Mouse (Mus musculus) adrenal gland, adult 18-20 months (tissue): Measurements from ENCODE around the gene Gm10401. TPM values are rescaled to one million over a fixed set of nuclear protein-coding genes. Genes with fewer than 3 reads are reported as not detected.

Experiments used
- total RNA-seq, 2 experiments: library from RNA; stranded (reverse); gene quantifications; 1 replicate in 1 of 2; 2 replicates in 1 of 2; pipeline ENCODE4 v1.2.3; 2021

Gm10401 gene
- total RNA-seq, 2 experiments from 2014 or later = not detected

Other genes with a start within 250 kb of the Gm10401 start
- gene 4930519G04Rik, start 244.6 kb downstream of the Gm10401 start, total RNA-seq = not detected
- gene Gm9936, start 239.6 kb downstream of the Gm10401 start, total RNA-seq = not detected
- gene Oasl2, start 201.4 kb downstream of the Gm10401 start, total RNA-seq = 10 to 100 TPM in 1 of 2 experiments, 1 to 10 TPM in 1; 9.9 to 10.4 TPM
- gene Oasl1, start 175.1 kb downstream of the Gm10401 start, total RNA-seq = 1 to 10 TPM in 1 of 2 experiments, under 1 TPM in 1; 0.74 to 1.2 TPM
- gene 2210016L21Rik, start 156.1 kb downstream of the Gm10401 start, total RNA-seq = 10 to 100 TPM; 36.7 to 39.0 TPM
- not detected for gene Hnf1a, start 127.2 kb downstream of the Gm10401 start, total RNA-seq
- gene Sppl3, start 87.2 kb downstream of the Gm10401 start, total RNA-seq = 10 to 100 TPM; 40.0 to 44.0 TPM
- 100 to 1,000 TPM; 211 to 251 TPM for gene Acads, start 21.1 kb upstream of the Gm10401 start, total RNA-seq
- 10 to 100 TPM; 36.6 to 46.1 TPM for gene Unc119b, start 36.7 kb upstream of the Gm10401 start, total RNA-seq
- 100 to 1,000 TPM; 173 to 221 TPM for gene Mlec, start 59.9 kb upstream of the Gm10401 start, total RNA-seq
- gene Cabp1, start 96.1 kb upstream of the Gm10401 start, total RNA-seq = 10 to 100 TPM; 28.4 to 34.3 TPM
- gene Pop5, start 137.5 kb upstream of the Gm10401 start, total RNA-seq = 10 to 100 TPM; 71.6 to 84.6 TPM
- 100 to 1,000 TPM; 224 to 268 TPM for gene Rnf10, start 174.6 kb upstream of the Gm10401 start, total RNA-seq
- 10 to 100 TPM; 58.6 to 75.8 TPM for gene Coq5, start 181.4 kb upstream of the Gm10401 start, total RNA-seq
- 100 to 1,000 TPM; 268 to 338 TPM for gene Dynll1, start 202.7 kb upstream of the Gm10401 start, total RNA-seq
- 10 to 100 TPM; 67.0 to 70.1 TPM for gene Srsf9, start 228.9 kb upstream of the Gm10401 start, total RNA-seq
- 10 to 100 TPM; 18.3 to 22.5 TPM for gene Gatc, start 242.9 kb upstream of the Gm10401 start, total RNA-seq
- 10 to 100 TPM; 29.5 to 48.1 TPM for gene Triap1, start 242.9 kb upstream of the Gm10401 start, total RNA-seq